Mouse (Mus musculus): Measurements from ENCODE around the gene Mfap5. TPM values are rescaled to one million over a fixed set of nuclear protein-coding genes. Genes with fewer than 3 reads are reported as not detected.

Gene Mfap5
- polyA plus RNA-seq, 1 experiment from 2014 or later: 98.8 TPM

GRCm38 (mm10) chr6:122486297-122487117, 19.1 kb upstream of the Mfap5 start:
- Histone ChIP-seq H3K36me3 (ENCODE audit: control insufficient read depth, insufficient read depth, low read length) (no peaks in the 10 kb centered on the region), H3K4me3 (ENCODE audit: low read depth, low read length) (peak overlapping the region; percentile 78), H3K27ac (replicated peaks; ENCODE audit: low read depth, low read length) (peak overlapping the region; percentile 66), H3K4me1 (ENCODE audit: control insufficient read depth, insufficient read depth, low read length) (peaks cover 9% of the 10 kb centered on the region), H3K9me3 (ENCODE audit: control insufficient read depth, low read length) (no peaks in the 10 kb centered on the region), H3K4me2 (ENCODE audit: low read depth, low read length) (peak overlapping the region; percentile 64), H3K9ac (ENCODE audit: low read depth, low read length) (peak overlapping the region; percentile 80), H3K27me3 (replicated peaks; ENCODE audit: control insufficient read depth, insufficient read depth, low read length) (no peaks in the 10 kb centered on the region; the same call in 1 of the 2 replicates)
- DNase-seq (ENCODE audit: low spot score) (peak; percentile 86), ATAC-seq (ENCODE audit: low read depth) (peak; percentile 86)
- 1% methylated on average over 44 of the region's 111 CpGs for WGBS

GRCm38 (mm10) chr6:122490929-122491512, 14.6 kb upstream of the Mfap5 start:
- Histone ChIP-seq H3K36me3 (ENCODE audit: control insufficient read depth, insufficient read depth, low read length) (no peaks in the 10 kb centered on the region), H3K27me3 (replicated peaks; ENCODE audit: control insufficient read depth, insufficient read depth, low read length) (peaks cover 3% of the 10 kb centered on the region; the same call in 1 of the 2 replicates), H3K27ac (replicated peaks; ENCODE audit: low read depth, low read length) (peak overlapping the region; percentile 85), H3K9me3 (ENCODE audit: control insufficient read depth, low read length) (no peaks in the 10 kb centered on the region), H3K4me2 (ENCODE audit: low read depth, low read length) (peak overlapping the region; percentile 73), H3K4me3 (ENCODE audit: low read depth, low read length) (peak overlapping the region; percentile 38), H3K9ac (ENCODE audit: low read depth, low read length) (peak overlapping the region; percentile 62), H3K4me1 (ENCODE audit: control insufficient read depth, insufficient read depth, low read length) (peaks cover 14% of the 10 kb centered on the region; the same call in 1 of the 2 replicates)
- DNase-seq (ENCODE audit: low spot score): no peak
- WGBS: 18% methylated on average over 15 of the region's 15 CpGs
- ATAC-seq (ENCODE audit: low read depth): no peak

DNA sequence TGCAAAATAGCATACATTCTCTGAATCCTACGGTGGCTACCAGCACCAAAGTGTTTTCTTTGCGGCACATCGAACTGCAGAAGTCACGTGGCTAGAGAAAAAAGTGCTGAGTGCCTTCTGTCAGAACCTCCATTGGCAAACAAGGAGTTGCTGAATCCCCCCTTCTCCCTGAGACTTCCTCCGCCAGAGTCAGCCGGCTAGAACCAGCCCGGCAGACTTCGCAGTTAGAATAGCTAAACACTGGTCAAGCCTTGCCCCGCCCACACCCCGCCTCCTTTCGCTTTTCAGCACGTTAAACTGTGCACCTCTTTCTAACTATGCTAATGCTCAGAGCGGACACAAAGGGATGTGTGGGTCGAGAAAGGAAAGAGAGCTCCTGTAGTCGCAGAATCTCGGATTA, 14.1 kb upstream of the Mfap5 start:
- Histone ChIP-seq H3K9me3 (ENCODE audit: control insufficient read depth, low read length) (no peaks in the 10 kb centered on the region), H3K4me3 (ENCODE audit: low read depth, low read length) (peak overlapping the region; percentile 38), H3K4me2 (ENCODE audit: low read depth, low read length) (peak overlapping the region; percentile 73), H3K36me3 (ENCODE audit: control insufficient read depth, insufficient read depth, low read length) (no peaks in the 10 kb centered on the region), H3K9ac (ENCODE audit: low read depth, low read length) (peak overlapping the region; percentile 62), H3K27me3 (replicated peaks; ENCODE audit: control insufficient read depth, insufficient read depth, low read length) (peaks cover 3% of the 10 kb centered on the region; the same call in 1 of the 2 replicates), H3K4me1 (ENCODE audit: control insufficient read depth, insufficient read depth, low read length) (peaks cover 17% of the 10 kb centered on the region; the same call in 1 of the 2 replicates), H3K27ac (replicated peaks; ENCODE audit: low read depth, low read length) (peak overlapping the region; percentile 85)
- DNase-seq (ENCODE audit: low spot score) (peak; percentile 95), ATAC-seq (ENCODE audit: low read depth) (peak; percentile 91)
- WGBS: 0% methylated on average over 16 of the region's 16 CpGs

- Histone ChIP-seq H3K9ac (ENCODE audit: low read depth, low read length) (no peak overlapping the region), H3K4me1 (ENCODE audit: control insufficient read depth, insufficient read depth, low read length) (peaks cover 17% of the 10 kb centered on the region; the same call in 1 of the 2 replicates), H3K27me3 (replicated peaks; ENCODE audit: control insufficient read depth, insufficient read depth, low read length) (peaks cover 3% of the 10 kb centered on the region; the same call in 1 of the 2 replicates), H3K4me2 (ENCODE audit: low read depth, low read length) (peak overlapping the region; percentile 73; the same call in 1 of the 2 replicates), H3K36me3 (ENCODE audit: control insufficient read depth, insufficient read depth, low read length) (no peaks in the 10 kb centered on the region), H3K4me3 (ENCODE audit: low read depth, low read length) (no peak overlapping the region), H3K9me3 (ENCODE audit: control insufficient read depth, low read length) (no peaks in the 10 kb centered on the region), H3K27ac (replicated peaks; ENCODE audit: low read depth, low read length) (peak overlapping the region; percentile 15; the same call in 1 of the 2 replicates)
- DNase-seq (ENCODE audit: low spot score) (peak; percentile 23), ATAC-seq (ENCODE audit: low read depth) (no peak)
- 19% methylated on average over 6 of the region's 6 CpGs for WGBS
Measured at GRCm38 (mm10) chr6:122492479-122492878, 13.2 kb upstream of the Mfap5 start.

DNA sequence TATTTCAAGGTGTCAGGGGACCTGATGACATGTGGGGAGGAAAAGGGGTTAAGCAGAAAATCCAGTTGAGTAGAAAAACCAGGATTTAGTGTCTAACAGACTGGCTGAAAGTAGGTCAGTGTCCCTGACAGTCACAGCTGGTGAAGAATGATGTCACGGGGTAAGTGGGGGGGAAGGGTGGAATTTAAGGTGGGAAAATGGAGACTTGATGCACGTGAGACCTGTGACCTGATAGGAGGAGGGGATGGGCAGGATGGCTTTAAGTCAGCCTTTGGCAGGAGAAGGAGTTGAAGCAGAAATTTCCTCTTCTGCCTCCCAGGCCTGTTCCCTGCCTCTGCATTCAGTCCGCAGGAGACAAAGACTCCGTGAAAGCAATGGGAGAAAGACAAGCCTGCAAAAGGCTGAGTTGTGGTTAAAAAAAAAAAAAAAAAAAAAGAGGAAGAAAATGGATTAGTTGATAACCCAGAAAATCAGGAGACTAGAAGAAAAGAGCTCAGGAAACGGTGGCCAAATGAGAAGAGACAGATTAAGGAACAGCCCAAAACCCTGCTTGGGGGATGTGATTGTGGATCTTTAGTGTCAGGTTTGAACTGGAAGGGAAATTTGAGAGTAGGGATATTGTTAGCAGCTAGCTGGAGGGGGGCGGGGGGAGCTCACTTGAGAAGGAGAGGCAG, 11.7 kb upstream of the Mfap5 start:
- H3K4me3 ChIP-seq (ENCODE audit: low read depth, low read length): no peak overlapping the region
- WGBS: 36% methylated on average over 6 of the region's 6 CpGs
- no peak overlapping the region for H3K9ac ChIP-seq (ENCODE audit: low read depth, low read length)
- H3K27ac ChIP-seq (replicated peaks; ENCODE audit: low read depth, low read length): peak overlapping the region; percentile 83; the same call in 1 of the 2 replicates
- DNase-seq (ENCODE audit: low spot score) (peak; percentile 27), ATAC-seq (ENCODE audit: low read depth) (no peak)
- H3K36me3 ChIP-seq (ENCODE audit: control insufficient read depth, insufficient read depth, low read length): no peaks in the 10 kb centered on the region
- H3K4me1 ChIP-seq (ENCODE audit: control insufficient read depth, insufficient read depth, low read length): peaks cover 17% of the 10 kb centered on the region; the same call in 1 of the 2 replicates
- H3K9me3 ChIP-seq (ENCODE audit: control insufficient read depth, low read length): no peaks in the 10 kb centered on the region
- H3K4me2 ChIP-seq (ENCODE audit: low read depth, low read length): no peak overlapping the region
- peaks cover 3% of the 10 kb centered on the region; the same call in 1 of the 2 replicates for H3K27me3 ChIP-seq (replicated peaks; ENCODE audit: control insufficient read depth, insufficient read depth, low read length)

DNA sequence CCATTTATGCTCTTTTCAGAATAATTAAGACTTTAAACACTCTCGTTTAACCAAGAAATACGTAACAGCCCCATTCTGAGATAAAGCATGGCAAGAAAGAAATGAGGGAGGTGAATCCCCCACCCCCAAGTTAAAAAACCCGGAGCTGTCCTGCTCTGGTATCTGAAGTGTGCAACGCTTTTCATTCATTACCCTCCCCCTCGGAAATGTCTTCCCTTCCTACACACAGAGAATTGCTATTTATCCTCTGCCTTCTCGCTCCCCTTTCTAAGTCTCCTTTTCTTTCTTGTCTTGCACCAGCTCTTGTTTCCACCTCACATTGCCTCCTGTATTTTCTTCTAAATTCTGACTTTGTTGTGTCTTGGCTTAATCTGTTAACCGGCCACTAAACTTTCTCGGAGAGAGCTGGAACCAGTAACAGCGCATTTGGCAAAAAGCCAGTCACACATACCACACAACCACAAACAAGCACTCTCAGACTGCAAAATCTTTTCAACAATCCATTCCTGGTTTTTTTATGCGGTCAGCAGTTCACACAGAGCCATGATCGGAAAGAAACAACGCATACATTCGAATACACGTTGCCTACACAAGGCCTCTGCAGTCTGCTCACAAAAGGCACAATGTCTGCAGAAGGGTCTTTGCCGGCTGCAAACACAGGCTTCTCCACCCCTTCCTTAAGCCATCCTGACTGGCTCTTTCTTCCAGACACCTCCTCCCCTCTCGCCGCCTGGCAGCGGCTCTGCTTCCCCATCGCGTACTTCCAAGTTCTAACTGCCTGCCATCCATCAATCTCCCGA, 10.4 kb upstream of the Mfap5 start:
- peak overlapping the region; percentile 22 for H3K4me3 ChIP-seq (ENCODE audit: low read depth, low read length)
- peak overlapping the region; percentile 54 for H3K4me2 ChIP-seq (ENCODE audit: low read depth, low read length)
- peak overlapping the region; percentile 83 for H3K27ac ChIP-seq (replicated peaks; ENCODE audit: low read depth, low read length)
- peak overlapping the region; percentile 43; the same call in 1 of the 2 replicates for H3K9ac ChIP-seq (ENCODE audit: low read depth, low read length)
- no peaks in the 10 kb centered on the region for H3K36me3 ChIP-seq (ENCODE audit: control insufficient read depth, insufficient read depth, low read length)
- no peaks in the 10 kb centered on the region for H3K9me3 ChIP-seq (ENCODE audit: control insufficient read depth, low read length)
- H3K27me3 ChIP-seq (replicated peaks; ENCODE audit: control insufficient read depth, insufficient read depth, low read length): peaks cover 3% of the 10 kb centered on the region; the same call in 1 of the 2 replicates
- DNase-seq (ENCODE audit: low spot score): peak; percentile 91
- H3K4me1 ChIP-seq (ENCODE audit: control insufficient read depth, insufficient read depth, low read length): peaks cover 17% of the 10 kb centered on the region; the same call in 1 of the 2 replicates
- WGBS: 6% methylated on average over 21 of the region's 21 CpGs
- peak; percentile 66 for ATAC-seq (ENCODE audit: low read depth)

DNA sequence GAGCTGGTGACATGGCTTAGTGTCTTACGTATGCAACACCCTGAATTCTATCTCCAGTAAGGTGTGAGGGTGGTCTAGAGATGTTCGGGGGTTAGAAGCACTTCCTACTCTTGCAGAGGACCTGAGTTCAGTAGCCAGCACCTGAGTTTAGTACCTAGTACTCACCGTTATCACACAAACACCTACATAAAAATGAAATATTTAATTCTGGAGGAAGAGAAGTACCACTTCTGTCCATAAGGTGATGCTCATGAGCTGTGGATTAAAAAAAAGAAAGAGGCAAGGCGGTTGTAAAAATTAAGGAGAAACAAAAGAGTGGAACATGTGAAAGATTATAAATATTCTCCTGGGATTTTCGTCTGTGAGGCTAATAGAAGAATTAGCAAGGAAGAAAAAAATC, 9.1 kb upstream of the Mfap5 start:
- Histone ChIP-seq H3K27me3 (replicated peaks; ENCODE audit: control insufficient read depth, insufficient read depth, low read length) (peaks cover 3% of the 10 kb centered on the region; the same call in 1 of the 2 replicates), H3K9me3 (ENCODE audit: control insufficient read depth, low read length) (no peaks in the 10 kb centered on the region), H3K4me3 (ENCODE audit: low read depth, low read length) (no peak overlapping the region), H3K36me3 (ENCODE audit: control insufficient read depth, insufficient read depth, low read length) (no peaks in the 10 kb centered on the region), H3K27ac (replicated peaks; ENCODE audit: low read depth, low read length) (peak overlapping the region; percentile 83), H3K4me2 (ENCODE audit: low read depth, low read length) (no peak overlapping the region), H3K9ac (ENCODE audit: low read depth, low read length) (no peak overlapping the region), H3K4me1 (ENCODE audit: control insufficient read depth, insufficient read depth, low read length) (peaks cover 12% of the 10 kb centered on the region; the same call in 1 of the 2 replicates)
- WGBS: 39% methylated on average over 5 of the region's 5 CpGs
- ATAC-seq (ENCODE audit: low read depth) (no peak), DNase-seq (ENCODE audit: low spot score) (no peak)

Data from embryonic facial prominence, embryonic 14.5 days (tissue).